Mouse (Mus musculus): Measurements from ENCODE around the gene Stk39. TPM values are rescaled to one million over a fixed set of nuclear protein-coding genes. Genes with fewer than 3 reads are reported as not detected.

Stk39 gene
- polyA plus RNA-seq, 1 experiment from 2014 or later = 46.5 TPM

GRCm38 (mm10) chr2:68346606-68347237 lies 125.3 kb downstream of the Stk39 start:
- no peak overlapping the region for H3K4me3 ChIP-seq
- H3K4me1 ChIP-seq = peaks cover 11% of the 10 kb centered on the region
- no peaks in the 10 kb centered on the region for H3K9me3 ChIP-seq
- WGBS = 29% methylated on average over 8 of the region's 8 CpGs
- H3K9ac ChIP-seq = no peak overlapping the region
- no peak overlapping the region; the same call in 1 of the 2 replicates for H3K27ac ChIP-seq
- ATAC-seq (ENCODE audit: low FRiP score, low read depth) = no peak
- no peak overlapping the region for H3K4me2 ChIP-seq (replicated peaks)
- no peaks in the 10 kb centered on the region for H3K36me3 ChIP-seq
- no peaks in the 10 kb centered on the region for H3K27me3 ChIP-seq (replicated peaks)

GRCm38 (mm10) chr2:68345269-68345668 lies 126.8 kb downstream of the Stk39 start:
- Histone ChIP-seq H3K27me3 (replicated peaks) (no peaks in the 10 kb centered on the region), H3K4me3 (no peak overlapping the region), H3K9me3 (no peaks in the 10 kb centered on the region), H3K36me3 (no peaks in the 10 kb centered on the region), H3K27ac (no peak overlapping the region), H3K4me2 (replicated peaks) (no peak overlapping the region), H3K4me1 (peaks cover 11% of the 10 kb centered on the region), H3K9ac (no peak overlapping the region)
- ATAC-seq (ENCODE audit: low FRiP score, low read depth) = no peak
- 85% methylated on average over 9 of the region's 9 CpGs for WGBS

- Histone ChIP-seq H3K9ac (no peak overlapping the region), H3K4me3 (no peak overlapping the region), H3K36me3 (no peaks in the 10 kb centered on the region), H3K9me3 (no peaks in the 10 kb centered on the region), H3K4me1 (peaks cover 11% of the 10 kb centered on the region), H3K4me2 (replicated peaks) (no peak overlapping the region), H3K27ac (no peak overlapping the region), H3K27me3 (replicated peaks) (no peaks in the 10 kb centered on the region)
- WGBS = 93% methylated on average over 4 of the region's 4 CpGs
- no peak for ATAC-seq (ENCODE audit: low FRiP score, low read depth)
Measured at GRCm38 (mm10) chr2:68343751-68344150, 128.3 kb downstream of the Stk39 start.

- Histone ChIP-seq H3K36me3 (no peaks in the 10 kb centered on the region), H3K4me3 (no peak overlapping the region), H3K9ac (no peak overlapping the region), H3K4me1 (peaks cover 7% of the 10 kb centered on the region), H3K27ac (no peak overlapping the region), H3K9me3 (no peaks in the 10 kb centered on the region), H3K4me2 (replicated peaks) (no peak overlapping the region), H3K27me3 (replicated peaks) (no peaks in the 10 kb centered on the region)
- WGBS = 95% methylated on average over 7 of the region's 7 CpGs
- no peak for ATAC-seq (ENCODE audit: low FRiP score, low read depth)
Measured at GRCm38 (mm10) chr2:68342122-68342646, 129.9 kb downstream of the Stk39 start.

- no peak overlapping the region for H3K9ac ChIP-seq
- H3K4me3 ChIP-seq = no peak overlapping the region
- H3K27me3 ChIP-seq (replicated peaks) = no peaks in the 10 kb centered on the region
- no peaks in the 10 kb centered on the region for H3K36me3 ChIP-seq
- H3K27ac ChIP-seq = no peak overlapping the region
- ATAC-seq (ENCODE audit: low FRiP score, low read depth) = no peak
- 92% methylated on average over 6 of the region's 6 CpGs for WGBS
- no peak overlapping the region for H3K4me2 ChIP-seq (replicated peaks)
- H3K9me3 ChIP-seq = no peaks in the 10 kb centered on the region
- H3K4me1 ChIP-seq = 0 out of 2 replicates have a peak, but pooled peaks cover 6% of the 10 kb centered on the region
Measured at GRCm38 (mm10) chr2:68336913-68337312, 135.2 kb downstream of the Stk39 start.

- no peak for ATAC-seq (ENCODE audit: low FRiP score, low read depth)
- Histone ChIP-seq H3K4me1 (0 out of 2 replicates have a peak, but pooled peaks cover 6% of the 10 kb centered on the region), H3K27ac (no peak overlapping the region), H3K36me3 (no peaks in the 10 kb centered on the region), H3K27me3 (replicated peaks) (no peaks in the 10 kb centered on the region), H3K9ac (no peak overlapping the region), H3K4me3 (no peak overlapping the region), H3K4me2 (replicated peaks) (no peak overlapping the region), H3K9me3 (no peaks in the 10 kb centered on the region)
- 48% methylated on average over 5 of the region's 5 CpGs for WGBS
Measured at GRCm38 (mm10) chr2:68334945-68335344, 137.1 kb downstream of the Stk39 start.

- no peak overlapping the region for H3K27ac ChIP-seq
- no peak overlapping the region for H3K4me3 ChIP-seq
- H3K36me3 ChIP-seq = no peaks in the 10 kb centered on the region
- no peak overlapping the region for H3K9ac ChIP-seq
- H3K27me3 ChIP-seq (replicated peaks) = no peaks in the 10 kb centered on the region
- ATAC-seq (ENCODE audit: low FRiP score, low read depth) = no peak
- H3K4me1 ChIP-seq = peaks cover 8% of the 10 kb centered on the region; the same call in 1 of the 2 replicates
- H3K4me2 ChIP-seq (replicated peaks) = no peak overlapping the region
- 77% methylated on average over 5 of the region's 5 CpGs for WGBS
- no peaks in the 10 kb centered on the region for H3K9me3 ChIP-seq
Measured at GRCm38 (mm10) chr2:68325306-68325705, 146.8 kb downstream of the Stk39 start.

GRCm38 (mm10) chr2:68321230-68321629 lies 150.8 kb downstream of the Stk39 start:
- H3K4me2 ChIP-seq (replicated peaks) = no peak overlapping the region
- H3K4me3 ChIP-seq = no peak overlapping the region
- H3K27me3 ChIP-seq (replicated peaks) = no peaks in the 10 kb centered on the region
- H3K4me1 ChIP-seq = peaks cover 13% of the 10 kb centered on the region; the same call in 1 of the 2 replicates
- 81% methylated on average over 5 of the region's 5 CpGs for WGBS
- ATAC-seq (ENCODE audit: low FRiP score, low read depth) = no peak
- no peaks in the 10 kb centered on the region for H3K36me3 ChIP-seq
- no peak overlapping the region for H3K27ac ChIP-seq
- H3K9me3 ChIP-seq = no peaks in the 10 kb centered on the region
- no peak overlapping the region for H3K9ac ChIP-seq

- ATAC-seq (ENCODE audit: low FRiP score, low read depth) = no peak
- no peaks in the 10 kb centered on the region for H3K27me3 ChIP-seq (replicated peaks)
- 22% methylated on average over 10 of the region's 10 CpGs for WGBS
- no peak overlapping the region for H3K4me3 ChIP-seq
- H3K27ac ChIP-seq = no peak overlapping the region
- peaks cover 13% of the 10 kb centered on the region; the same call in 1 of the 2 replicates for H3K4me1 ChIP-seq
- H3K9me3 ChIP-seq = no peaks in the 10 kb centered on the region
- H3K36me3 ChIP-seq = no peaks in the 10 kb centered on the region
- peak overlapping the region; percentile 9; the same call in 1 of the 2 replicates for H3K4me2 ChIP-seq (replicated peaks)
- no peak overlapping the region for H3K9ac ChIP-seq
Measured at GRCm38 (mm10) chr2:68320670-68321069, 151.4 kb downstream of the Stk39 start.

- no peaks in the 10 kb centered on the region for H3K9me3 ChIP-seq
- H3K4me3 ChIP-seq = no peak overlapping the region
- peaks cover 13% of the 10 kb centered on the region; the same call in 1 of the 2 replicates for H3K4me1 ChIP-seq
- 55% methylated on average over 5 of the region's 5 CpGs for WGBS
- H3K27ac ChIP-seq = no peak overlapping the region
- H3K4me2 ChIP-seq (replicated peaks) = no peak overlapping the region
- H3K36me3 ChIP-seq = no peaks in the 10 kb centered on the region
- ATAC-seq (ENCODE audit: low FRiP score, low read depth) = peak; percentile 49; the same call in 1 of the 2 replicates
- H3K9ac ChIP-seq = no peak overlapping the region
- H3K27me3 ChIP-seq (replicated peaks) = no peaks in the 10 kb centered on the region
Measured at GRCm38 (mm10) chr2:68318452-68318851, 153.6 kb downstream of the Stk39 start.

GRCm38 (mm10) chr2:68317895-68318294 lies 154.2 kb downstream of the Stk39 start:
- H3K4me1 ChIP-seq = peaks cover 13% of the 10 kb centered on the region; the same call in 1 of the 2 replicates
- 91% methylated on average over 9 of the region's 9 CpGs for WGBS

GRCm38 (mm10) chr2:68317452-68317851 lies 154.6 kb downstream of the Stk39 start:
- no peak overlapping the region for H3K4me2 ChIP-seq (replicated peaks)
- WGBS = 74% methylated on average over 2 of the region's 2 CpGs
- H3K27me3 ChIP-seq (replicated peaks) = no peaks in the 10 kb centered on the region

More at GRCm38 (mm10) chr2:68317895-68318294, 154.2 kb downstream of the Stk39 start:
- no peak overlapping the region for H3K27ac ChIP-seq
- no peaks in the 10 kb centered on the region for H3K36me3 ChIP-seq
- no peak overlapping the region for H3K9ac ChIP-seq
- no peaks in the 10 kb centered on the region for H3K9me3 ChIP-seq
- H3K4me3 ChIP-seq = no peak overlapping the region
- no peak for ATAC-seq (ENCODE audit: low FRiP score, low read depth)
- H3K27me3 ChIP-seq (replicated peaks) = no peaks in the 10 kb centered on the region
- no peak overlapping the region for H3K4me2 ChIP-seq (replicated peaks)

More at GRCm38 (mm10) chr2:68317452-68317851, 154.6 kb downstream of the Stk39 start:
- no peaks in the 10 kb centered on the region for H3K36me3 ChIP-seq
- H3K4me3 ChIP-seq = no peak overlapping the region
- ATAC-seq (ENCODE audit: low FRiP score, low read depth) = no peak
- H3K9ac ChIP-seq = no peak overlapping the region
- no peaks in the 10 kb centered on the region for H3K9me3 ChIP-seq
- H3K27ac ChIP-seq = no peak overlapping the region
- H3K4me1 ChIP-seq = peaks cover 13% of the 10 kb centered on the region; the same call in 1 of the 2 replicates
